Mouse (Mus musculus): ENCODE data around the gene Grin2b.

DNA sequence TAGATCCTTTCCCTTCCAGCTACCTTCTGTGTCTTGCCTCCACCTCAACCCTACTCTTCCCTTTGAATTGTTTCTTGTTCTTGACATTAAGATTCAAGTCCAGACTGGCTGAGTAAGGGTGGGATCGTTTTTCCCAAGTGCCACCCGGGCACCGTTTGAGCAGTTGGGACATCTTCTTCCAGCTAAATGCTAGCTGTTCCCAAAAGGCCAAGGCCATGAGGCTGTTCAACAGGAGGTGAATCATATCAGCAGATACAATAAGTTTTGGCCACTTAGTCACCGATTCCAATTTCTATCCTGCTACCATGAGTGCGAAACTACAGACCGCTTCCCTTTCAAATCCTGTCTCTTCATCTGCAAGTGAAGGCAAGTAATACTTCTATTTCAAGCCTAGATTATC is 146.4 kb downstream of the Grin2b start:
- TF ChIP-seq POLR2A (IDR thresholded peaks at IDR 0.05; ENCODE audit: borderline replicate concordance, insufficient read depth, low read length) (no peak), CTCF (IDR thresholded peaks at IDR 0.05; ENCODE audit: borderline replicate concordance, insufficient read depth, low read depth, low read length) (no peak)

Measured in cerebellum, adult 2 months (tissue).